Mouse (Mus musculus): ENCODE measurements at regions not wholly inside any gene's neighbourhood (a gene's known extent, or its start where the extent isn't known, plus 50 kb on each side); places are given as distances from the start of the nearest gene placed in this dataset.

- Histone ChIP-seq H3K27me3 (ENCODE audit: control insufficient read depth, insufficient read depth, low read length) (no peaks in the 10 kb centered on the region), H3K4me1 (ENCODE audit: control insufficient read depth, insufficient read depth, low read length) (peaks cover 26% of the 10 kb centered on the region), H3K4me3 (no peak overlapping the region), H3K27ac (peak overlapping the region; percentile 84; the same call in 1 of the 2 replicates), H3K9ac (ENCODE audit: low read depth, low read length) (no peak overlapping the region), H3K79me2 (replicated peaks; ENCODE audit: control insufficient read depth, insufficient read depth, low read length) (no peaks in the 10 kb centered on the region), H3K36me3 (ENCODE audit: control insufficient read depth, insufficient read depth, low read length) (peaks cover 4% of the 10 kb centered on the region)
- TF ChIP-seq CTCF (IDR thresholded peaks at IDR 0.05) (peak; percentile 56), EP300 (IDR thresholded peaks at IDR 0.05; ENCODE audit: insufficient read depth, low read depth, low read length) (no peak), POLR2A (IDR thresholded peaks at IDR 0.05; ENCODE audit: insufficient read depth, low read depth, low read length) (no peak)
- intact Hi-C loops (cut with DNase I) = loop anchor here (2.0 to 5.0 kb wide), 3 partner anchors 52 to 274 kb away; no protein-coding TSS in a partner anchor
- DNase-seq = peak in 1 of 2 experiments; percentile 22
- 91% methylated on average over 4 of the region's 4 CpGs for WGBS
These were observed 224.0 kb downstream of the Zfp36l1 start for GRCm38 (mm10) chr12:79888812-79889211.

GRCm38 (mm10) chr12:79888086-79888485, 224.7 kb downstream of the Zfp36l1 start:
- intact Hi-C loops (cut with DNase I) = loop anchor here (2.0 to 5.0 kb wide), 3 partner anchors 51 to 273 kb away; no protein-coding TSS in a partner anchor
- Histone ChIP-seq H3K4me3 (no peak overlapping the region), H3K27me3 (ENCODE audit: control insufficient read depth, insufficient read depth, low read length) (no peaks in the 10 kb centered on the region), H3K27ac (peak overlapping the region; percentile 84), H3K4me1 (ENCODE audit: control insufficient read depth, insufficient read depth, low read length) (peaks cover 26% of the 10 kb centered on the region), H3K36me3 (ENCODE audit: control insufficient read depth, insufficient read depth, low read length) (peaks cover 4% of the 10 kb centered on the region), H3K9ac (ENCODE audit: low read depth, low read length) (no peak overlapping the region), H3K79me2 (replicated peaks; ENCODE audit: control insufficient read depth, insufficient read depth, low read length) (no peaks in the 10 kb centered on the region)
- peak in 1 of 2 experiments; percentile 34 for DNase-seq
- TF ChIP-seq EP300 (IDR thresholded peaks at IDR 0.05; ENCODE audit: insufficient read depth, low read depth, low read length) (0 out of 2 replicates have a peak, but pooled peaks have one; percentile 17), POLR2A (IDR thresholded peaks at IDR 0.05; ENCODE audit: insufficient read depth, low read depth, low read length) (no peak)
- WGBS = 60% methylated on average over 4 of the region's 4 CpGs

GRCm38 (mm10) chr12:79887225-79887886, 225.5 kb downstream of the Zfp36l1 start:
- Histone ChIP-seq H3K4me1 (ENCODE audit: control insufficient read depth, insufficient read depth, low read length) (peaks cover 22% of the 10 kb centered on the region), H3K4me3 (no peak overlapping the region), H3K79me2 (replicated peaks; ENCODE audit: control insufficient read depth, insufficient read depth, low read length) (no peaks in the 10 kb centered on the region), H3K36me3 (ENCODE audit: control insufficient read depth, insufficient read depth, low read length) (peaks cover 4% of the 10 kb centered on the region), H3K27ac (peak overlapping the region; percentile 84), H3K27me3 (ENCODE audit: control insufficient read depth, insufficient read depth, low read length) (no peaks in the 10 kb centered on the region), H3K9ac (ENCODE audit: low read depth, low read length) (peak overlapping the region; percentile 37; the same call in 1 of the 2 replicates)
- intact Hi-C loops (cut with DNase I) = loop anchor here (5.0 kb wide), 2 partner anchors 50 to 245 kb away; no protein-coding TSS in a partner anchor
- WGBS = 25% methylated on average over 12 of the region's 12 CpGs
- peak; percentile 81 for TF ChIP-seq EP300 (IDR thresholded peaks at IDR 0.05; ENCODE audit: insufficient read depth, low read depth, low read length)
- no peak for TF ChIP-seq CTCF (IDR thresholded peaks at IDR 0.05)
- no peak for TF ChIP-seq POLR2A (IDR thresholded peaks at IDR 0.05; ENCODE audit: insufficient read depth, low read depth, low read length)
- peak; percentile 79 to 90 for DNase-seq

GRCm38 (mm10) chr12:79886494-79886893, 226.3 kb downstream of the Zfp36l1 start:
- WGBS = 69% methylated on average over 3 of the region's 3 CpGs
- H3K27ac ChIP-seq = peak overlapping the region; percentile 84
- TF ChIP-seq POLR2A (IDR thresholded peaks at IDR 0.05; ENCODE audit: insufficient read depth, low read depth, low read length) (no peak), EP300 (IDR thresholded peaks at IDR 0.05; ENCODE audit: insufficient read depth, low read depth, low read length) (no peak), CTCF (IDR thresholded peaks at IDR 0.05) (no peak)
- H3K36me3 ChIP-seq (ENCODE audit: control insufficient read depth, insufficient read depth, low read length) = peaks cover 4% of the 10 kb centered on the region
- peak in 1 of 2 experiments; percentile 21 for DNase-seq
- H3K4me3 ChIP-seq = no peak overlapping the region
- intact Hi-C loops (cut with DNase I) = loop anchor here (5.0 kb wide), 2 partner anchors 49 to 246 kb away; no protein-coding TSS in a partner anchor
- no peak overlapping the region for H3K9ac ChIP-seq (ENCODE audit: low read depth, low read length)
- H3K79me2 ChIP-seq (replicated peaks; ENCODE audit: control insufficient read depth, insufficient read depth, low read length) = no peaks in the 10 kb centered on the region
- no peaks in the 10 kb centered on the region for H3K27me3 ChIP-seq (ENCODE audit: control insufficient read depth, insufficient read depth, low read length)
- peaks cover 19% of the 10 kb centered on the region for H3K4me1 ChIP-seq (ENCODE audit: control insufficient read depth, insufficient read depth, low read length)

- Histone ChIP-seq H3K9ac (ENCODE audit: low read depth, low read length) (no peak overlapping the region), H3K79me2 (replicated peaks; ENCODE audit: control insufficient read depth, insufficient read depth, low read length) (no peaks in the 10 kb centered on the region), H3K4me1 (ENCODE audit: control insufficient read depth, insufficient read depth, low read length) (peaks cover 17% of the 10 kb centered on the region), H3K4me3 (no peak overlapping the region), H3K27me3 (ENCODE audit: control insufficient read depth, insufficient read depth, low read length) (no peaks in the 10 kb centered on the region), H3K36me3 (ENCODE audit: control insufficient read depth, insufficient read depth, low read length) (peaks cover 4% of the 10 kb centered on the region), H3K27ac (no peak overlapping the region)
- TF ChIP-seq POLR2A (IDR thresholded peaks at IDR 0.05; ENCODE audit: insufficient read depth, low read depth, low read length) (no peak), CTCF (IDR thresholded peaks at IDR 0.05) (no peak), EP300 (IDR thresholded peaks at IDR 0.05; ENCODE audit: insufficient read depth, low read depth, low read length) (no peak)
- WGBS = 84% methylated on average over 2 of the region's 2 CpGs
- intact Hi-C loops (cut with DNase I) = loop anchor here (5.0 kb wide), 2 partner anchors 48 to 247 kb away; no protein-coding TSS in a partner anchor
- no peak for DNase-seq
These were observed 227.5 kb downstream of the Zfp36l1 start for GRCm38 (mm10) chr12:79885286-79885685.

GRCm38 (mm10) chr12:79883651-79884050, 229.2 kb downstream of the Zfp36l1 start:
- 89% methylated on average over 4 of the region's 4 CpGs for WGBS
- intact Hi-C loops (cut with DNase I) = no loop called here

More at GRCm38 (mm10) chr12:79883651-79884050, 229.2 kb downstream of the Zfp36l1 start:
- peaks cover 5% of the 10 kb centered on the region for H3K36me3 ChIP-seq (ENCODE audit: control insufficient read depth, insufficient read depth, low read length)
- H3K27ac ChIP-seq = no peak overlapping the region
- H3K4me1 ChIP-seq (ENCODE audit: control insufficient read depth, insufficient read depth, low read length) = peaks cover 15% of the 10 kb centered on the region
- H3K27me3 ChIP-seq (ENCODE audit: control insufficient read depth, insufficient read depth, low read length) = no peaks in the 10 kb centered on the region
- H3K79me2 ChIP-seq (replicated peaks; ENCODE audit: control insufficient read depth, insufficient read depth, low read length) = no peaks in the 10 kb centered on the region
- no peak for TF ChIP-seq POLR2A (IDR thresholded peaks at IDR 0.05; ENCODE audit: insufficient read depth, low read depth, low read length)
- no peak for TF ChIP-seq CTCF (IDR thresholded peaks at IDR 0.05)
- no peak for TF ChIP-seq EP300 (IDR thresholded peaks at IDR 0.05; ENCODE audit: insufficient read depth, low read depth, low read length)
- DNase-seq = peak in 1 of 2 experiments; percentile 16
- no peak overlapping the region for H3K4me3 ChIP-seq
- no peak overlapping the region for H3K9ac ChIP-seq (ENCODE audit: low read depth, low read length)

Data from heart, adult 2 months (tissue).